Mouse (Mus musculus) liver, embryonic 11.5 days (tissue): ENCODE results near the gene Irf2bp2. TPM values are rescaled to one million over a fixed set of nuclear protein-coding genes. Genes with fewer than 3 reads are reported as not detected.
A peak's percentile ranks its signal among the peaks of the same experiment; 100 is the strongest.

Source experiments
- ATAC-seq: fragments of 200-750 bp; cut with Nextera tagmentation; replicated peaks from 2 replicates; pipeline ENCODE4 v1.8.0; 2017; ENCODE audit warnings: moderate number of reproducible peaks, mild to moderate bottlenecking, moderate TSS enrichment, moderate library complexity; ENCODE audit not compliant: low FRiP score
- DNase-seq: peaks from one replicate; pipeline ENCODE4 v3.0.0-alpha.2; 2017; ENCODE audit warnings: low spot score
- H3K27ac ChIP-seq: fragments of 300-500 bp; sonication (generic); 2 replicates; pipeline ENCODE4 v1.5.1; 2014; ENCODE audit warnings: mild to moderate bottlenecking, low read depth, low read length, control low read depth
- H3K27me3 ChIP-seq: fragments of 300-500 bp; sonication (generic); replicated peaks from 2 replicates; pipeline ENCODE4 v1.6.1; 2014; ENCODE audit warnings: low read length, mixed read lengths; ENCODE audit not compliant: control insufficient read depth, insufficient read depth
- H3K36me3 ChIP-seq: fragments of 300-500 bp; sonication (generic); 2 replicates; pipeline ENCODE4 v1.6.1; 2014; ENCODE audit warnings: mild to moderate bottlenecking, low read length, moderate library complexity, mixed read lengths; ENCODE audit not compliant: control insufficient read depth, insufficient read depth
- H3K4me1 ChIP-seq: fragments of 300-500 bp; sonication (generic); replicated peaks from 2 replicates; pipeline ENCODE4 v1.6.1; 2014; ENCODE audit warnings: low read length, mixed read lengths; ENCODE audit not compliant: control insufficient read depth, insufficient read depth
- H3K4me2 ChIP-seq: fragments of 300-500 bp; sonication (generic); 2 replicates; pipeline ENCODE4 v1.6.1; 2014; ENCODE audit warnings: mild to moderate bottlenecking, control low read depth, moderate library complexity
- H3K4me3 ChIP-seq: fragments of 300-500 bp; sonication (generic); 2 replicates; pipeline ENCODE4 v1.5.1; 2014; ENCODE audit warnings: low read depth, low read length, control low read depth
- H3K9ac ChIP-seq: fragments of 300-500 bp; sonication (generic); 2 replicates; pipeline ENCODE4 v1.6.1; 2014; ENCODE audit warnings: low read depth, low read length, control low read depth
- H3K9me3 ChIP-seq: fragments of 300-500 bp; sonication (generic); 2 replicates; pipeline ENCODE4 v1.6.1; 2016; ENCODE audit warnings: low read length, inconsistent platforms, mixed read lengths; ENCODE audit not compliant: control insufficient read depth
- WGBS: fragments of 180-500 bp; shearing (Covaris S2); extraction: QIAGEN DNeasy Blood & Tissue Kit; methylation state at CpG from one replicate; pipeline ENCODE4 v1.1.7; 2014; 5-methylcytosine and 5-hydroxymethylcytosine counted together
- polyA plus RNA-seq: library from polyadenylated mRNA; unstranded; fragments of >200 nt; fragmentation: Nextera tagmentation; extraction: Ambion mirVana; gene quantifications from 2 replicates; pipeline ENCODE4 v1.2.1, GENCODE M21; 2014

Irf2bp2 gene
- polyA plus RNA-seq, 1 experiment from 2014 or later: 7.3 TPM

GRCm38 (mm10) chr8:126598218-126598617 lies 4.4 kb upstream of the Irf2bp2 start:
- no peaks in the 10 kb centered on the region for H3K9me3 ChIP-seq
- no peaks in the 10 kb centered on the region for H3K36me3 ChIP-seq
- peaks cover 62% of the 10 kb centered on the region for H3K4me1 ChIP-seq
- DNase-seq (peak; percentile 51), ATAC-seq (peak; percentile 60)
- H3K27me3 ChIP-seq: no peaks in the 10 kb centered on the region
- H3K9ac ChIP-seq: peak overlapping the region; percentile 59
- H3K4me3 ChIP-seq: no peak overlapping the region
- 16% methylated on average over 12 of the region's 12 CpGs for WGBS
- peak overlapping the region; percentile 99 for H3K27ac ChIP-seq
- peak overlapping the region; percentile 48 for H3K4me2 ChIP-seq

DNA sequence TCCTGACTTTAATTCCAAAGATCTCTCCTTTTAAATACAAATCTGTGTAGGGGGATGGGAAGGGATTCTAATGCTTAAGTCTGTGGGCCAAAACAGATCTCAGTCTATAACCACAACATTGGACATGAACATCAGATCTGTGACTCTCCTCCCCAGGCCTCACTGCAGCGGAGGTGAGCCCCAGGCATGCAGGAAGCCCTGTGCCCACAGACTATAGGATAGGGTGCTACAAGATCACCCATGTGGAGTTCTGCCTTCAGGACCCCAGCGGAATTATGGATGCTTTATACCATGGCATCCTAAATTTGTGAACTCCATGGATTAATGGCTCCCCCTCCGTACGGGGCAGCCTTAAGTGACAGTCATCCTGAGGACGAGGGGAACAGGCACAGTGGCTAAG lies 2.9 kb upstream of the Irf2bp2 start:
- 79% methylated on average over 5 of the region's 5 CpGs for WGBS
- H3K27me3 ChIP-seq: no peaks in the 10 kb centered on the region
- H3K27ac ChIP-seq: peak overlapping the region; percentile 99
- peak overlapping the region; percentile 99 for H3K9ac ChIP-seq
- H3K36me3 ChIP-seq: no peaks in the 10 kb centered on the region; the same call in 1 of the 2 replicates
- ATAC-seq: no peak
- H3K4me1 ChIP-seq: peaks cover 55% of the 10 kb centered on the region
- H3K4me3 ChIP-seq: no peak overlapping the region
- H3K4me2 ChIP-seq: peak overlapping the region; percentile 91
- no peaks in the 10 kb centered on the region for H3K9me3 ChIP-seq
- no peak for DNase-seq

DNA sequence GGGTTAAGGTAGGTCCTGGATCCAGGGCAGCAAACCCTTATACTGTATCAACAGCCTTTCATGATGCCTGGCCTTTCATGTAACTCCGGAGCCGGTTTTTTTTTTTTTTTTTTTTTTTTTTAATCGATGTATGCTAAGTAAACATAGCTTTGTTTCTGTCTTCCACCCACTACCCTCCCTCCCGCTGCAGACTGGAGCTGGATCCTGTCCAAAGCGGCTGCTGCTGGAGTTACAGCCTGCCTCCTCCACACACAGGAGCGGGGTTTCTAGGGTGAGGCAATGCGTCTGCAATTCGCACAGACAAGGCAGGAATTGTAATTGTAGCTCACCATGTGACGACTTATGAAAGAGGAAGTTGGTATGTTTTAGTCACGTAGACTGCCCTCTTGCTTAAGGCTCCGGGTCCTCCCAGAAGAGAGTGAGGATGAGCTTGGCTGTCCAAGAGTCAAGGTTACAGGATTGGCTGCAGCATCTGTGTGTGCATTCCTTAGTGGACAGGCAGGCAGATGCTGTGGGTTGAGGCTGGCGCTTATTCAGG lies 2.4 kb upstream of the Irf2bp2 start:
- ATAC-seq: no peak
- Histone ChIP-seq H3K9me3 (no peaks in the 10 kb centered on the region), H3K4me2 (peak overlapping the region; percentile 91), H3K4me1 (peaks cover 50% of the 10 kb centered on the region), H3K9ac (peak overlapping the region; percentile 99), H3K27me3 (no peaks in the 10 kb centered on the region), H3K4me3 (peak overlapping the region; percentile 100; the same call in 1 of the 2 replicates), H3K27ac (peak overlapping the region; percentile 99), H3K36me3 (peaks cover 3% of the 10 kb centered on the region)
- DNase-seq: peak; percentile 76
- WGBS: 9% methylated on average over 12 of the region's 12 CpGs

- H3K9ac ChIP-seq: peak overlapping the region; percentile 99
- ATAC-seq: no peak
- H3K27me3 ChIP-seq: no peaks in the 10 kb centered on the region
- H3K27ac ChIP-seq: peak overlapping the region; percentile 99
- WGBS: 28% methylated on average over 16 of the region's 16 CpGs
- H3K36me3 ChIP-seq: peaks cover 8% of the 10 kb centered on the region
- H3K4me3 ChIP-seq: peak overlapping the region; percentile 100
- no peaks in the 10 kb centered on the region for H3K9me3 ChIP-seq
- H3K4me2 ChIP-seq: peak overlapping the region; percentile 91
- peak; percentile 45 for DNase-seq
- peaks cover 47% of the 10 kb centered on the region for H3K4me1 ChIP-seq
Observed at GRCm38 (mm10) chr8:126595204-126596061, 1.6 kb upstream of the Irf2bp2 start.

GRCm38 (mm10) chr8:126594481-126595000 lies 755 bp upstream of the Irf2bp2 start:
- Histone ChIP-seq H3K27ac (peak overlapping the region; percentile 99), H3K9me3 (no peaks in the 10 kb centered on the region), H3K36me3 (peaks cover 11% of the 10 kb centered on the region), H3K4me3 (peak overlapping the region; percentile 100), H3K27me3 (no peaks in the 10 kb centered on the region), H3K4me2 (peak overlapping the region; percentile 91), H3K4me1 (peaks cover 44% of the 10 kb centered on the region), H3K9ac (peak overlapping the region; percentile 99)
- peak; percentile 80 for ATAC-seq
- WGBS: 2% methylated on average over 48 of the region's 48 CpGs
- peak; percentile 93 for DNase-seq

GRCm38 (mm10) chr8:126592771-126593571 lies 815 bp downstream of the Irf2bp2 start:
- DNase-seq (peak; percentile 70), ATAC-seq (no peak)
- peak overlapping the region; percentile 99 for H3K4me2 ChIP-seq
- under 1% methylated on average over 82 of the region's 113 CpGs for WGBS
- H3K36me3 ChIP-seq: peaks cover 12% of the 10 kb centered on the region
- H3K9ac ChIP-seq: peak overlapping the region; percentile 99
- peak overlapping the region; percentile 100 for H3K4me3 ChIP-seq
- H3K27ac ChIP-seq: peak overlapping the region; percentile 99
- no peaks in the 10 kb centered on the region for H3K27me3 ChIP-seq
- peaks cover 39% of the 10 kb centered on the region for H3K4me1 ChIP-seq
- no peaks in the 10 kb centered on the region for H3K9me3 ChIP-seq

GRCm38 (mm10) chr8:126592381-126592770 lies 1.4 kb downstream of the Irf2bp2 start:
- H3K27me3 ChIP-seq: no peaks in the 10 kb centered on the region
- H3K4me2 ChIP-seq: peak overlapping the region; percentile 99
- peaks cover 16% of the 10 kb centered on the region for H3K36me3 ChIP-seq
- peak overlapping the region; percentile 99 for H3K27ac ChIP-seq
- ATAC-seq: no peak
- DNase-seq: peak; percentile 60
- peak overlapping the region; percentile 99 for H3K9ac ChIP-seq
- H3K4me3 ChIP-seq: peak overlapping the region; percentile 100
- H3K9me3 ChIP-seq: no peaks in the 10 kb centered on the region
- WGBS: under 1% methylated on average over 43 of the region's 45 CpGs
- H3K4me1 ChIP-seq: peaks cover 39% of the 10 kb centered on the region

DNA sequence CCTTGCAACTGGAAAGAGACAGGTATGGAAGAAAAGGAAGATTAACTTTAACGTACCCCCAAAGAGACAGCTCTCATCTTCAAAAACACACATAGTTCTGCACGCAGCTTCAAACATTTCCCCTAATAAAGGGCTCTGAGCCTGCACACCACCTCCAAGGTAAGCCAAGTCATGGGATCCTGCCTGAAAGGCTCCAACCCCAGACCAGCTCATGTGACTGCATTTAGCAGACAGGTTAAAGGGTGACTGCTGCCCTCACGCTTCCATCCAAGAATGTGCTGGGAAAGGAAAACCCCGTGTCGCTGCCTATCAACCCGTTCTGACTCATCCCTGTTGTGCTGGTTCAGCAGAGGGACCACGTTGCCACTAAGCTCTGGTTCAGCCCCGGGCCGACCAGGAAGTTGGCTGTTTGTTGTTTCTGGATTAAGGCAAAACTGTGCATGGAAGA lies 1.9 kb downstream of the Irf2bp2 start:
- Histone ChIP-seq H3K4me1 (peaks cover 37% of the 10 kb centered on the region), H3K27ac (peak overlapping the region; percentile 99), H3K4me3 (peak overlapping the region; percentile 100), H3K36me3 (peaks cover 16% of the 10 kb centered on the region), H3K27me3 (no peaks in the 10 kb centered on the region), H3K9ac (peak overlapping the region; percentile 99), H3K9me3 (no peaks in the 10 kb centered on the region), H3K4me2 (peak overlapping the region; percentile 99)
- ATAC-seq (no peak), DNase-seq (peak; percentile 64)
- WGBS: under 1% methylated on average over 9 of the region's 9 CpGs
